Mouse (Mus musculus) MEL (cell line): ENCODE data around the gene Rhot2. TPM values are rescaled to one million over a fixed set of nuclear protein-coding genes. Genes with fewer than 3 reads are reported as not detected.

ENCODE experiments used
- DNase-seq: peaks from one replicate; pipeline ENCODE4 v3.0.0; 2011; ENCODE audit warnings: low read depth, low spot score
- H3K27ac ChIP-seq: 2 replicates; pipeline ENCODE4 v1.5.1; 2012; ENCODE audit warnings: low read depth, mild to moderate bottlenecking, control low read depth, low read length, moderate library complexity; ENCODE audit not compliant: control insufficient read depth
- H3K27me3 ChIP-seq, 2 experiments: fragments of 150-350 bp in 1 of 2; sonication (generic) in 1 of 2; 2 replicates each; pipeline ENCODE4 v1.6.1; 2012; ENCODE audit warnings: low read length in 2 of 2, mild to moderate bottlenecking in 2 of 2, improper control_type of control experiment in 1 of 2, moderate library complexity in 1 of 2; ENCODE audit not compliant: insufficient read depth in 2 of 2, control insufficient read depth in 1 of 2
- H3K36me3 ChIP-seq, 2 experiments: 2 replicates each; pipeline ENCODE4 v1.6.1; 2012 to 2014; ENCODE audit warnings: low read length in 2 of 2, improper control_type of control experiment in 1 of 2, inconsistent platforms in 1 of 2, mild to moderate bottlenecking in 1 of 2; ENCODE audit not compliant: insufficient read depth in 2 of 2, control insufficient read depth in 1 of 2
- H3K4me1 ChIP-seq, 2 experiments: fragments of 150-350 bp in 1 of 2; sonication (generic) in 1 of 2; 2 replicates each; pipeline ENCODE4 v1.6.1; 2012; ENCODE audit warnings: low read length in 2 of 2, improper control_type of control experiment in 1 of 2, mild to moderate bottlenecking in 1 of 2; ENCODE audit not compliant: insufficient read depth in 2 of 2, control insufficient read depth in 1 of 2
- H3K4me3 ChIP-seq, 2 experiments: fragments of 150-350 bp in 1 of 2; sonication (generic) in 1 of 2; 2 replicates each; pipeline ENCODE4 v1.5.1; 2012; ENCODE audit warnings: low read depth in 2 of 2, low read length in 2 of 2, mild to moderate bottlenecking in 2 of 2, moderate library complexity in 2 of 2, control low read depth in 1 of 2, improper control_type of control experiment in 1 of 2; ENCODE audit not compliant: control insufficient read depth in 1 of 2, insufficient read depth in 1 of 2
- H3K79me2 ChIP-seq: 2 replicates; pipeline ENCODE4 v1.6.1; 2012; ENCODE audit warnings: mild to moderate bottlenecking, low read length, moderate library complexity; ENCODE audit not compliant: control insufficient read depth, poor library complexity, insufficient read depth
- H3K9ac ChIP-seq: 2 replicates; pipeline ENCODE4 v1.6.1; 2012; ENCODE audit warnings: low read depth, mild to moderate bottlenecking, control low read depth, low read length, moderate library complexity; ENCODE audit not compliant: control insufficient read depth, poor library complexity, severe bottlenecking
- H3K9me3 ChIP-seq: fragments of 150-350 bp; sonication (generic); replicated peaks from 2 replicates; pipeline ENCODE4 v1.6.1; 2012; ENCODE audit warnings: mild to moderate bottlenecking, low read length, improper control_type of control experiment, moderate library complexity; ENCODE audit not compliant: insufficient read depth
- BHLHE40 ChIP-seq: IDR thresholded peaks from 2 replicates; pipeline ENCODE4 v1.6.1; 2012; ENCODE audit warnings: low read depth, mild to moderate bottlenecking, inconsistent platforms, low read length, improper control_type of control experiment, borderline replicate concordance
- CHD1 ChIP-seq: IDR thresholded peaks from 2 replicates; pipeline ENCODE4 v1.6.1; 2012; ENCODE audit warnings: low read depth, mild to moderate bottlenecking, inconsistent platforms, low read length, improper control_type of control experiment
- CTCF ChIP-seq, 3 experiments: IDR thresholded peaks in 2 of 3; conservative IDR thresholded peaks in 1 of 3; 2 replicates each; pipeline ENCODE4 v1.5.1; 2011 to 2012; ENCODE audit warnings: low read length in 3 of 3, low read depth in 2 of 3, mild to moderate bottlenecking in 2 of 3, improper control_type of control experiment in 1 of 3, inconsistent platforms in 1 of 3, mixed read lengths in 1 of 3, moderate library complexity in 1 of 3; ENCODE audit not compliant: control insufficient read depth in 1 of 3, insufficient read depth in 1 of 3, poor library complexity in 1 of 3, severe bottlenecking in 1 of 3
- E2F4 ChIP-seq: IDR thresholded peaks from 2 replicates; pipeline ENCODE4 v1.6.1; 2011; ENCODE audit warnings: low read depth, low read length, improper control_type of control experiment, borderline replicate concordance
- ELF1 ChIP-seq: IDR thresholded peaks from 2 replicates; pipeline ENCODE4 v1.6.1; 2014; ENCODE audit warnings: low read depth, mild to moderate bottlenecking, inconsistent platforms, low read length, improper control_type of control experiment, moderate library complexity
- EP300 ChIP-seq, 2 experiments: IDR thresholded peaks; 2 replicates each; pipeline ENCODE4 v1.6.1; 2011; ENCODE audit warnings: improper control_type of control experiment in 2 of 2, low read length in 2 of 2, low read depth in 1 of 2, mild to moderate bottlenecking in 1 of 2
- ETS1 ChIP-seq: IDR thresholded peaks from 2 replicates; pipeline ENCODE4 v1.6.1; 2012; ENCODE audit warnings: low read depth, mild to moderate bottlenecking, inconsistent platforms, low read length, improper control_type of control experiment, moderate library complexity
- GABPA ChIP-seq: IDR thresholded peaks from 2 replicates; pipeline ENCODE4 v1.6.1; 2012; ENCODE audit warnings: low read depth, mild to moderate bottlenecking, inconsistent platforms, low read length, improper control_type of control experiment, moderate library complexity
- GATA1 ChIP-seq: IDR thresholded peaks from 2 replicates; pipeline ENCODE4 v1.6.1; 2011; ENCODE audit warnings: low read depth, low read length, improper control_type of control experiment
- HCFC1 ChIP-seq: IDR thresholded peaks from 2 replicates; pipeline ENCODE4 v1.6.1; 2012; ENCODE audit warnings: low read depth, mild to moderate bottlenecking, inconsistent platforms, low read length, improper control_type of control experiment, moderate library complexity
- JUND ChIP-seq: IDR thresholded peaks from 2 replicates; pipeline ENCODE4 v1.6.1; 2011; ENCODE audit warnings: low read depth, mild to moderate bottlenecking, improper control_type of control experiment, low read length
- KAT2A ChIP-seq: conservative IDR thresholded peaks from 2 replicates; pipeline ENCODE4 v1.6.1; 2012; ENCODE audit warnings: low read depth, low read length, improper control_type of control experiment, inconsistent platforms
- MAFK ChIP-seq: IDR thresholded peaks from 2 replicates; pipeline ENCODE4 v1.6.1; 2011; ENCODE audit warnings: low read depth, mild to moderate bottlenecking, low read length, improper control_type of control experiment, borderline replicate concordance
- MAZ ChIP-seq: IDR thresholded peaks from 2 replicates; pipeline ENCODE4 v1.6.1; 2012; ENCODE audit warnings: low read depth, mild to moderate bottlenecking, inconsistent platforms, low read length, improper control_type of control experiment
- MXI1 ChIP-seq: IDR thresholded peaks from 2 replicates; pipeline ENCODE4 v1.6.1; 2011; ENCODE audit warnings: mild to moderate bottlenecking, low read depth, low read length, improper control_type of control experiment
- MYB ChIP-seq: IDR thresholded peaks from 2 replicates; pipeline ENCODE4 v1.6.1; 2011; ENCODE audit warnings: mild to moderate bottlenecking, low read depth, low read length, improper control_type of control experiment
- MYC ChIP-seq: IDR thresholded peaks from 2 replicates; pipeline ENCODE4 v1.6.1; 2011; ENCODE audit warnings: low read depth, mild to moderate bottlenecking, low read length, improper control_type of control experiment, moderate library complexity
- NELFE ChIP-seq: IDR thresholded peaks from 2 replicates; pipeline ENCODE4 v1.6.1; 2011; ENCODE audit warnings: low read depth, low read length, improper control_type of control experiment
- NRF1 ChIP-seq: IDR thresholded peaks from 2 replicates; pipeline ENCODE4 v1.6.1; 2014; ENCODE audit warnings: low read depth, mild to moderate bottlenecking, inconsistent platforms, low read length, improper control_type of control experiment, moderate library complexity; ENCODE audit not compliant: poor library complexity, insufficient read depth, severe bottlenecking
- POLR2A ChIP-seq, 2 experiments: IDR thresholded peaks; 2 replicates each; pipeline ENCODE4 v1.6.1; 2011 to 2012; ENCODE audit warnings: low read length in 2 of 2, mild to moderate bottlenecking in 2 of 2, control low read depth in 1 of 2, improper control_type of control experiment in 1 of 2, low read depth in 1 of 2, moderate library complexity in 1 of 2; ENCODE audit not compliant: control insufficient read depth in 1 of 2, insufficient read depth in 1 of 2, poor library complexity in 1 of 2
- POLR2AphosphoS2 ChIP-seq: IDR thresholded peaks from 2 replicates; pipeline ENCODE4 v1.6.1; 2011; ENCODE audit warnings: low read length, improper control_type of control experiment
- POLR2AphosphoS5 ChIP-seq: IDR thresholded peaks from 2 replicates; pipeline ENCODE4 v1.6.1; 2012; ENCODE audit warnings: low read depth, borderline replicate concordance, mild to moderate bottlenecking, inconsistent platforms, low read length, moderate library complexity, mixed read lengths
- RAD21 ChIP-seq: IDR thresholded peaks from 2 replicates; pipeline ENCODE4 v1.6.1; 2011; ENCODE audit warnings: mild to moderate bottlenecking, low read depth, low read length, improper control_type of control experiment
- RCOR1 ChIP-seq: IDR thresholded peaks from 2 replicates; pipeline ENCODE4 v1.6.1; 2012; ENCODE audit warnings: low read depth, mild to moderate bottlenecking, inconsistent platforms, low read length, improper control_type of control experiment
- SIN3A ChIP-seq: IDR thresholded peaks from 2 replicates; pipeline ENCODE4 v1.6.1; 2012; ENCODE audit warnings: low read length, improper control_type of control experiment, inconsistent platforms
- SMC3 ChIP-seq: IDR thresholded peaks from 2 replicates; pipeline ENCODE4 v1.6.1; 2011; ENCODE audit warnings: low read depth, low read length, improper control_type of control experiment
- TAL1 ChIP-seq: IDR thresholded peaks from 2 replicates; pipeline ENCODE4 v1.6.1; 2012; ENCODE audit warnings: mild to moderate bottlenecking, inconsistent platforms, low read length, moderate library complexity, mixed read lengths
- TBP ChIP-seq: IDR thresholded peaks from 2 replicates; pipeline ENCODE4 v1.8.0; 2011; ENCODE audit warnings: low read depth, low read length, improper control_type of control experiment
- TCF12 ChIP-seq: IDR thresholded peaks from 2 replicates; pipeline ENCODE4 v1.6.1; 2014; ENCODE audit warnings: low read depth, mild to moderate bottlenecking, inconsistent platforms, low read length, improper control_type of control experiment, moderate library complexity
- USF1 ChIP-seq: IDR thresholded peaks from 2 replicates; pipeline ENCODE4 v1.6.1; 2014; ENCODE audit warnings: low read depth, mild to moderate bottlenecking, inconsistent platforms, low read length, improper control_type of control experiment, moderate library complexity
- USF2 ChIP-seq, 2 experiments: IDR thresholded peaks; 2 replicates each; pipeline ENCODE4 v1.6.1; 2011 to 2012; ENCODE audit warnings: improper control_type of control experiment in 2 of 2, low read length in 2 of 2, borderline replicate concordance in 1 of 2, inconsistent platforms in 1 of 2, low read depth in 1 of 2, mild to moderate bottlenecking in 1 of 2; ENCODE audit not compliant: insufficient read depth in 1 of 2
- ZC3H11A ChIP-seq: IDR thresholded peaks from 2 replicates; pipeline ENCODE4 v1.6.1; 2012; ENCODE audit warnings: low read depth, mild to moderate bottlenecking, inconsistent platforms, low read length, improper control_type of control experiment
- ZKSCAN1 ChIP-seq: IDR thresholded peaks from 2 replicates; pipeline ENCODE4 v1.6.1; 2012; ENCODE audit warnings: low read depth, mild to moderate bottlenecking, inconsistent platforms, low read length, improper control_type of control experiment, moderate library complexity
- ZMIZ1 ChIP-seq: IDR thresholded peaks from 2 replicates; pipeline ENCODE4 v1.6.1; 2012; ENCODE audit warnings: low read depth, mild to moderate bottlenecking, inconsistent platforms, low read length, improper control_type of control experiment, moderate library complexity
- ZNF384 ChIP-seq: IDR thresholded peaks from 2 replicates; pipeline ENCODE4 v1.6.1; 2012; ENCODE audit warnings: low read depth, mild to moderate bottlenecking, inconsistent platforms, low read length, improper control_type of control experiment
- polyA plus RNA-seq, 2 experiments: library from polyadenylated mRNA; stranded (reverse) in 1 of 2; unstranded in 1 of 2; fragments of >175 nt in 1 of 2; fragments of >200 nt in 1 of 2; gene quantifications; 2 replicates each; pipeline versions ENCODE4 v1.2.1 to v1.2.4; 2012; ENCODE audit warnings: low replicate concordance in 2 of 2, low read depth in 1 of 2; ENCODE audit not compliant: insufficient read length in 2 of 2, insufficient read depth in 1 of 2, missing spikeins in 1 of 2
- total RNA-seq: library from RNA; depleted of rRNA; stranded (reverse); fragments of 300-350 nt; gene quantifications from 2 replicates; pipeline ENCODE4 v1.2.3, GENCODE M21; 2012

Gene Rhot2
- total and polyA plus RNA-seq, 3 experiments = 29.1 to 54.5 TPM; not detected in 1

DNA sequence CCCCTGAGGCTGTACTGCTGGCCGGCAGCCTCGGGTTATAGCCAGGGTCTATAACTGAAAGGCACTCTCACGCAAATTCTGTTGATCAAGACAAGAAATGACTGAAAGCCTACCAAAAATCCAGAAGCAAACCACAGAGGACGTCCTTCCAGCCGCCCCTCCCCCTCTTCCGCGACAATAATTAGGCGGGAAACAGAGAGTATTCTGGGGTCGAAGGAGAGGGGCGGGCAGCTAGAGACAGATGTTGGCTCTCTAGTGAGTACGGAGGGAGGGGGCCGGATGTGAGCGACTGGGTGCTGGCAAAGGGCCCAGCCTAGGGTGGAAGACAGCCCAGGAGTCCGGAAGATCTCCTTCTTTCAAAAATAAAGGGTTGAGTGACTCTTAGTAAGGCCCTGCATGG lies 52.0 kb downstream of the Rhot2 start, which contains the start of gene Fam173a:
Gene Fam173a (minus strand): TSS at position 287 of the 400 bp plus-strand sequence.
- Histone ChIP-seq H3K4me3 (peak within 1 kb of the TSS; percentile 67 to 84), H3K79me2 (peaks cover 20% of the 10 kb centered on the region), H3K27ac (peak within 1 kb of the TSS; percentile 97), H3K9ac (peak within 1 kb of the TSS; percentile 87), H3K9me3 (no peaks in the 10 kb centered on the region), H3K27me3 (no peaks in the 10 kb centered on the region), H3K36me3 (peaks cover 0 to 7% of the 10 kb centered on the region in 2 experiments; a peak in 1 of 4 replicates), H3K4me1 (peaks cover 0 to 29% of the 10 kb centered on the region in 2 experiments; a peak in 2 of 4 replicates)
- DNase-seq = peak; percentile 96
- TF ChIP-seq MAFK = no peak
- TF ChIP-seq MYB = no peak
- no peak for TF ChIP-seq BHLHE40
- 0 out of 2 replicates have a peak, but pooled peaks have one; percentile 29 for TF ChIP-seq TBP
- TF ChIP-seq MYC = peak; percentile 25; the same call in 1 of the 2 replicates
- TF ChIP-seq MAZ = peak; percentile 92
- peak; percentile 46; the same call in 1 of the 2 replicates for TF ChIP-seq ELF1
- no peak; the same call in 1 of the 2 replicates for TF ChIP-seq HCFC1
- no peak for TF ChIP-seq POLR2AphosphoS5
- TF ChIP-seq SIN3A = 0 out of 2 replicates have a peak, but pooled peaks have one; percentile 46
- TF ChIP-seq TAL1 = no peak
- no peak for TF ChIP-seq USF1
- no peak for TF ChIP-seq CHD1
- TF ChIP-seq ZC3H11A = no peak
- no peak for TF ChIP-seq JUND
- peak; percentile 72; the same call in 1 of the 2 replicates for TF ChIP-seq ETS1
- no peak for TF ChIP-seq ZKSCAN1
- TF ChIP-seq EP300 (IDR thresholded peaks at IDR 0.05; ENCODE audit: low read depth in 1 of 2, low read length in 2 of 2) = peak in 1 of 2 experiments; percentile 37; a peak in 1 of 4 replicates
- no peak for TF ChIP-seq SMC3
- TF ChIP-seq RAD21 = no peak
- peak; percentile 91; the same call in 1 of the 2 replicates for TF ChIP-seq E2F4
- TF ChIP-seq RCOR1 = no peak
- TF ChIP-seq CTCF (IDR thresholded peaks at IDR 0.05 in 2 of 3, conservative IDR thresholded peaks at IDR 0.05 in 1 of 3; ENCODE audit: control insufficient read depth in 1 of 3, insufficient read depth in 1 of 3, low read depth in 2 of 3, low read length in 3 of 3, poor library complexity in 1 of 3, severe bottlenecking in 1 of 3) = no peak
- no peak for TF ChIP-seq ZNF384
- TF ChIP-seq POLR2AphosphoS2 = peak; percentile 90
- no peak for TF ChIP-seq GABPA
- TF ChIP-seq MXI1 = 0 out of 2 replicates have a peak, but pooled peaks have one; percentile 14
- TF ChIP-seq POLR2A (IDR thresholded peaks at IDR 0.05; ENCODE audit: control insufficient read depth in 1 of 2, insufficient read depth in 1 of 2, low read depth in 1 of 2, low read length in 2 of 2, poor library complexity in 1 of 2) = peak; percentile 12 to 17; a peak in 1 of 4 replicates
- no peak; the same call in 1 of the 2 replicates for TF ChIP-seq NELFE
- TF ChIP-seq KAT2A = no peak
- no peak for TF ChIP-seq NRF1
- TF ChIP-seq TCF12 = no peak
- no peak for TF ChIP-seq USF2 (IDR thresholded peaks at IDR 0.05; ENCODE audit: borderline replicate concordance in 1 of 2, insufficient read depth in 1 of 2, low read depth in 1 of 2, low read length in 2 of 2)
- peak; percentile 61; the same call in 1 of the 2 replicates for TF ChIP-seq ZMIZ1
- TF ChIP-seq GATA1 = no peak
